Mouse (Mus musculus) CH12.LX (cell line): Measurements from ENCODE around the gene Traf3ip2. TPM values are rescaled to one million over a fixed set of nuclear protein-coding genes. Genes with fewer than 3 reads are reported as not detected.

Experiments
- DNase-seq: peaks from one replicate; pipeline ENCODE4 v3.0.0-alpha.2; 2013; ENCODE audit errors: extremely low read depth
- H3K27ac ChIP-seq: 2 replicates; pipeline ENCODE4 v1.5.1; 2012; ENCODE audit warnings: low read depth, mild to moderate bottlenecking, control low read depth, moderate library complexity; ENCODE audit not compliant: insufficient read depth
- H3K27me3 ChIP-seq: replicated peaks from 2 replicates; pipeline ENCODE3; 2012; ENCODE audit warnings: inconsistent platforms
- H3K36me3 ChIP-seq, 2 experiments: replicated peaks in 1 of 2; 2 replicates each; pipeline versions ENCODE3 to v1.6.1; 2012; ENCODE audit warnings: inconsistent platforms in 1 of 2, low read length in 1 of 2, mild to moderate bottlenecking in 1 of 2, mixed read lengths in 1 of 2, moderate library complexity in 1 of 2; ENCODE audit not compliant: control insufficient read depth in 1 of 2, insufficient read depth in 1 of 2
- H3K4me1 ChIP-seq, 2 experiments: 2 replicates each; pipeline ENCODE4 v1.6.1; 2012; ENCODE audit warnings: inconsistent platforms in 1 of 2, moderate library complexity in 1 of 2; ENCODE audit not compliant: insufficient read depth in 2 of 2, control insufficient read depth in 1 of 2
- H3K4me2 ChIP-seq: 2 replicates; pipeline ENCODE4 v1.6.1; 2012; ENCODE audit warnings: low read depth, mild to moderate bottlenecking, control low read depth; ENCODE audit not compliant: poor library complexity, insufficient read depth, severe bottlenecking
- H3K4me3 ChIP-seq, 3 experiments: fragments of 150-350 bp in 1 of 3; sonication (generic) in 1 of 3; replicated peaks in 1 of 3; 2 replicates each; pipeline versions ENCODE3 to v1.5.1; 2011 to 2012; ENCODE audit warnings: low read depth in 2 of 3, low read length in 2 of 3, mild to moderate bottlenecking in 2 of 3, moderate library complexity in 2 of 3, control low read depth in 1 of 3, improper control_type of control experiment in 1 of 3, inconsistent platforms in 1 of 3, mixed read lengths in 1 of 3; ENCODE audit not compliant: poor library complexity in 1 of 3
- H3K79me2 ChIP-seq: replicated peaks from 2 replicates; pipeline ENCODE4 v1.6.1; 2012; ENCODE audit warnings: mild to moderate bottlenecking, moderate library complexity; ENCODE audit not compliant: control insufficient read depth, poor library complexity, insufficient read depth, severe bottlenecking; ENCODE audit errors: extremely low read depth
- H3K9ac ChIP-seq: 2 replicates; pipeline ENCODE4 v1.6.1; 2012; ENCODE audit warnings: low read depth, mild to moderate bottlenecking, control low read depth, moderate library complexity; ENCODE audit not compliant: insufficient read depth
- H3K9me3 ChIP-seq: replicated peaks from 2 replicates; pipeline ENCODE3; 2012; ENCODE audit warnings: low read length, inconsistent platforms, mixed read lengths
- CHD2 ChIP-seq: IDR thresholded peaks from 2 replicates; pipeline ENCODE4 v1.6.1; 2011; ENCODE audit warnings: low read length, improper control_type of control experiment
- E2F4 ChIP-seq: IDR thresholded peaks from 2 replicates; pipeline ENCODE4 v1.6.1; 2011; ENCODE audit warnings: low read depth, low read length, improper control_type of control experiment; ENCODE audit not compliant: insufficient replicate concordance
- ELF1 ChIP-seq: IDR thresholded peaks from 2 replicates; pipeline ENCODE4 v1.6.1; 2014; ENCODE audit warnings: low read depth, mild to moderate bottlenecking, inconsistent platforms, low read length, improper control_type of control experiment
- EP300 ChIP-seq: IDR thresholded peaks from 2 replicates; pipeline ENCODE4 v1.6.1; 2011; ENCODE audit warnings: low read length, improper control_type of control experiment
- ETS1 ChIP-seq: conservative IDR thresholded peaks from 2 replicates; pipeline ENCODE4 v1.6.1; 2012; ENCODE audit warnings: low read depth, mild to moderate bottlenecking, inconsistent platforms, low read length, improper control_type of control experiment, moderate library complexity
- GABPA ChIP-seq: IDR thresholded peaks from 2 replicates; pipeline ENCODE4 v1.6.1; 2012; ENCODE audit warnings: low read depth, low read length, improper control_type of control experiment, inconsistent platforms; ENCODE audit not compliant: insufficient replicate concordance
- IRF4 ChIP-seq: IDR thresholded peaks from 2 replicates; pipeline ENCODE4 v1.6.1; 2014; ENCODE audit warnings: low read depth, mild to moderate bottlenecking, inconsistent platforms, low read length, improper control_type of control experiment
- MAFK ChIP-seq: IDR thresholded peaks from 2 replicates; pipeline ENCODE4 v1.6.1; 2011; ENCODE audit warnings: low read length, improper control_type of control experiment; ENCODE audit not compliant: insufficient replicate concordance
- MAX ChIP-seq: IDR thresholded peaks from 2 replicates; pipeline ENCODE4 v1.6.1; 2011; ENCODE audit warnings: low read length, improper control_type of control experiment
- MXI1 ChIP-seq: IDR thresholded peaks from 2 replicates; pipeline ENCODE4 v1.6.1; 2011; ENCODE audit warnings: mild to moderate bottlenecking, low read depth, low read length, improper control_type of control experiment
- NELFE ChIP-seq: IDR thresholded peaks from 2 replicates; pipeline ENCODE4 v1.6.1; 2011; ENCODE audit warnings: low read depth, low read length, improper control_type of control experiment
- NRF1 ChIP-seq: IDR thresholded peaks from 2 replicates; pipeline ENCODE4 v1.6.1; 2014; ENCODE audit warnings: low read depth, mild to moderate bottlenecking, inconsistent platforms, low read length, improper control_type of control experiment, moderate library complexity
- POLR2A ChIP-seq: IDR thresholded peaks from 2 replicates; pipeline ENCODE4 v1.6.1; 2011; ENCODE audit warnings: low read depth, mild to moderate bottlenecking, improper control_type of control experiment, low read length
- POLR2AphosphoS2 ChIP-seq: IDR thresholded peaks from 2 replicates; pipeline ENCODE4 v1.6.1; 2011; ENCODE audit warnings: low read depth, low read length, improper control_type of control experiment
- RAD21 ChIP-seq: IDR thresholded peaks from 2 replicates; pipeline ENCODE4 v1.6.1; 2011; ENCODE audit warnings: low read depth, mild to moderate bottlenecking, low read length, improper control_type of control experiment, moderate library complexity
- RCOR1 ChIP-seq: conservative IDR thresholded peaks from 2 replicates; pipeline ENCODE4 v1.6.1; 2012; ENCODE audit warnings: low read depth, mild to moderate bottlenecking, inconsistent platforms, low read length, improper control_type of control experiment
- SMC3 ChIP-seq: IDR thresholded peaks from 2 replicates; pipeline ENCODE4 v1.6.1; 2011; ENCODE audit warnings: low read depth, low read length, improper control_type of control experiment
- TBP ChIP-seq: conservative IDR thresholded peaks from 2 replicates; pipeline ENCODE4 v1.6.1; 2011; ENCODE audit warnings: low read depth, low read length, improper control_type of control experiment
- UBTF ChIP-seq: IDR thresholded peaks from 2 replicates; pipeline ENCODE4 v1.6.1; 2012; ENCODE audit warnings: low read depth, mild to moderate bottlenecking, inconsistent platforms, low read length, improper control_type of control experiment, moderate library complexity
- USF1 ChIP-seq: IDR thresholded peaks from 2 replicates; pipeline ENCODE4 v1.6.1; 2014; ENCODE audit warnings: low read depth, mild to moderate bottlenecking, inconsistent platforms, low read length, improper control_type of control experiment
- USF2 ChIP-seq: conservative IDR thresholded peaks from 2 replicates; pipeline ENCODE4 v1.6.1; 2011; ENCODE audit warnings: low read depth, low read length, improper control_type of control experiment
- ZC3H11A ChIP-seq: IDR thresholded peaks from 2 replicates; pipeline ENCODE4 v1.6.1; 2012; ENCODE audit warnings: low read depth, mild to moderate bottlenecking, inconsistent platforms, low read length, improper control_type of control experiment
- ZKSCAN1 ChIP-seq: IDR thresholded peaks from 2 replicates; pipeline ENCODE4 v1.6.1; 2012; ENCODE audit warnings: low read depth, inconsistent platforms, low read length, improper control_type of control experiment, borderline replicate concordance
- ZMIZ1 ChIP-seq: IDR thresholded peaks from 2 replicates; pipeline ENCODE4 v1.6.1; 2012; ENCODE audit warnings: low read depth, mild to moderate bottlenecking, inconsistent platforms, low read length, improper control_type of control experiment
- ZNF384 ChIP-seq: IDR thresholded peaks from 2 replicates; pipeline ENCODE4 v1.6.1; 2012; ENCODE audit warnings: low read depth, low read length, improper control_type of control experiment, inconsistent platforms
- dilution Hi-C: fragments of 300-500 bp; cut with MboI; formaldehyde crosslinking; loops from 2 replicates; pipeline ENCODE4 v1.14.3; 2020; ENCODE audit warnings: low sequenced_read_pairs; ENCODE audit not compliant: extremely low pct_unique_long_range_greater_than_20kb, extremely low pct_ligation_motif_present
- in situ Hi-C: fragments of 300-500 bp; cut with MboI; formaldehyde crosslinking; loops from 3 replicates; pipeline ENCODE4 v1.14.3; 2019; ENCODE audit warnings: low sequenced_read_pairs, low pct_ligation_motif_present, low pct_unique_long_range_greater_than_20kb, mixed read lengths
- polyA plus RNA-seq: library from polyadenylated mRNA; unstranded; fragments of >175 nt; gene quantifications from 2 replicates; pipeline ENCODE4 v1.2.1, GENCODE M21; 2012; ENCODE audit warnings: low read depth; ENCODE audit not compliant: insufficient read length
- total RNA-seq, 2 experiments: library from RNA; depleted of rRNA; stranded (reverse); fragments of 300-350 nt in 1 of 2; fragments of >200 nt in 1 of 2; gene quantifications; 2 replicates each; pipeline ENCODE4 v1.2.3; 2012 to 2014

Traf3ip2 gene
- total and polyA plus RNA-seq, 3 experiments: 9.2 to 23.4 (median 15.6) TPM

DNA sequence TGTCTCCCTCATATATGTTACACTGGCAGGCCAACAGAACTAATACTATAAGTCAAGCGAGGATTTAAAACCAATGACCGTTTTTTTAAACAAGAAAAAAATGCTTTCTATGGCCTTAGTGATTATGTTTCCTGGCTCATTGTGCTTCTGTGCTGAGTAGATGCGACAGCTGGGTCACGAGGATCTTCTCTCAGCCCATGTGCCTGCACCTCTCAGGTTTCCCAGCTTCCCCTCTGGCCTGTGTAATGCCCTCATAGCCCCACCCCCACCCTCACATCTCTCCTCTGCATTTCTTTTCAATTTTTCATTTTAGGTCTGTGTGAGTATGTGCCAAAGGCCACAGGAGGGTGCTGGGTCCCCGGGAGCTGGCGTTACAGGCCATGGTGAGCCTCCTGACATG, 20.6 kb downstream of the Traf3ip2 start:
- peaks cover 47 to 92% of the 10 kb centered on the region in 2 experiments for H3K36me3 ChIP-seq
- no peaks in the 10 kb centered on the region for H3K4me1 ChIP-seq
- no peak overlapping the region for H3K4me2 ChIP-seq
- no peak overlapping the region for H3K4me3 ChIP-seq
- DNase-seq: no peak
- no peaks in the 10 kb centered on the region for H3K27me3 ChIP-seq
- H3K9me3 ChIP-seq: no peaks in the 10 kb centered on the region
- H3K79me2 ChIP-seq: no peaks in the 10 kb centered on the region; the same call in none of the 2 replicates
- H3K27ac ChIP-seq: no peak overlapping the region
- TF ChIP-seq RCOR1 (no peak), MAX (no peak), GABPA (no peak), USF2 (no peak), RAD21 (no peak), MXI1 (no peak), ZC3H11A (no peak), EP300 (no peak), E2F4 (no peak), NELFE (no peak), MAFK (no peak), ZNF384 (no peak), ZKSCAN1 (no peak), NRF1 (no peak), USF1 (no peak), CHD2 (no peak), POLR2A (no peak), ETS1 (no peak)
- dilution Hi-C loops: no loop called here
- no peak overlapping the region for H3K9ac ChIP-seq
- in situ Hi-C loops: no loop called here

DNA sequence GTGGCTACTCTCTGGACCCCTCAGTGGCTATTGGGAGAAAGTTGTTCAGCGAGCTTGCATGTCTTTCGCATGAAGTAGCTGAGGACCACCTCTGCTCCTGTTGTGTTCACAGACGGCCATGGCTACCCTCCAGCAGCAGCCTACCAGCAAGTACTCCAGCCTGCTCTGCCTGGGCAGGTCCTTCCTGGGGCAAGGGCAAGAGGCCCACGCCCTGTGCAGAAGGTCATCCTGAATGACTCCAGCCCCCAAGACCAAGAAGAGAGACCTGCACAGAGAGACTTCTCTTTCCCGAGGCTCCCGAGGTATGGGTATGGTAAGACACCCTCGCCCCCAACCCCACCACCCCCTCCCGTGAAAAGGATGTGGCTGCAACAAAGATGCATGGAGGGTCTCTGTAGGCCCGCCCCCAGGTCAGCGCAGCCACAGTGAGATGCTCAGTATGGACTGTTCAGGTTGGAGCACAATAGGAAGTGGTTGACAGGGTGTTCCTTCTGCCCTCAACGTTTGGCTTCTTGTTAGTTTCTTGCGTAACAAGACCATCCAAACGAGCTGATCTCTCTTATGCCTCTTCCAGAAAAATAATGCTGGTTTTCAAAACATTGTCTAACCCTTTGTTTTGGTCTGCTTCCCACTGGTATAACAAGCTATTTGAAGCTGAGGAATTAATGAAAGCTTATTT, 21.8 kb downstream of the Traf3ip2 start:
- no peak for DNase-seq
- in situ Hi-C loops (no loop called here), dilution Hi-C loops (no loop called here)

More for the DNA sequence above, 21.8 kb downstream of the Traf3ip2 start:
- Histone ChIP-seq H3K4me3 (no peak overlapping the region), H3K27me3 (no peaks in the 10 kb centered on the region), H3K4me1 (no peaks in the 10 kb centered on the region), H3K9me3 (no peaks in the 10 kb centered on the region), H3K9ac (no peak overlapping the region), H3K4me2 (no peak overlapping the region), H3K79me2 (no peaks in the 10 kb centered on the region; the same call in 1 of the 2 replicates)
- TF ChIP-seq MAFK (no peak), E2F4 (no peak), UBTF (no peak), POLR2A (no peak), SMC3 (no peak), TBP (no peak), IRF4 (no peak), ELF1 (no peak), ZMIZ1 (no peak), MXI1 (no peak), POLR2AphosphoS2 (no peak), USF1 (no peak)
- TF ChIP-seq, all 38 proteins: peak for 0
- Histone ChIP-seq H3K27ac (no peak overlapping the region), H3K36me3 (peaks cover 52 to 92% of the 10 kb centered on the region in 2 experiments)
